Mouse (Mus musculus): ENCODE results near the gene Clock. TPM values are rescaled to one million over a fixed set of nuclear protein-coding genes. Genes with fewer than 3 reads are reported as not detected.

Clock gene
- polyA plus RNA-seq, 1 experiment: 0.01 TPM

- TF ChIP-seq TAL1 (IDR thresholded peaks at IDR 0.05; ENCODE audit: low read length) (no peak), GATA1 (IDR thresholded peaks at IDR 0.05; ENCODE audit: low read length) (no peak)
- Histone ChIP-seq H3K9me3 (ENCODE audit: control insufficient read depth, low read length) (no peaks in the 10 kb centered on the region), H3K36me3 (ENCODE audit: control insufficient read depth) (no peaks in the 10 kb centered on the region), H3K27me3 (ENCODE audit: control insufficient read depth) (no peaks in the 10 kb centered on the region), H3K4me1 (ENCODE audit: control insufficient read depth) (peaks cover 10% of the 10 kb centered on the region), H3K4me3 (replicated peaks) (no peak overlapping the region)
These were observed 16.3 kb downstream of the Clock start for GRCm38 (mm10) chr5:76288256-76288655.

- Histone ChIP-seq H3K36me3 (ENCODE audit: control insufficient read depth) (no peaks in the 10 kb centered on the region), H3K27me3 (ENCODE audit: control insufficient read depth) (no peaks in the 10 kb centered on the region), H3K4me3 (replicated peaks) (no peak overlapping the region), H3K4me1 (ENCODE audit: control insufficient read depth) (peaks cover 13% of the 10 kb centered on the region), H3K9me3 (ENCODE audit: control insufficient read depth, low read length) (no peaks in the 10 kb centered on the region)
- TF ChIP-seq GATA1 (IDR thresholded peaks at IDR 0.05; ENCODE audit: low read length) (no peak), TAL1 (IDR thresholded peaks at IDR 0.05; ENCODE audit: low read length) (no peak)
These were observed 17.5 kb downstream of the Clock start for GRCm38 (mm10) chr5:76287062-76287461.

- H3K36me3 ChIP-seq (ENCODE audit: control insufficient read depth): no peaks in the 10 kb centered on the region
- H3K4me3 ChIP-seq (replicated peaks): no peak overlapping the region
- TF ChIP-seq TAL1 (IDR thresholded peaks at IDR 0.05; ENCODE audit: low read length): no peak
- H3K27me3 ChIP-seq (ENCODE audit: control insufficient read depth): no peaks in the 10 kb centered on the region
- H3K9me3 ChIP-seq (ENCODE audit: control insufficient read depth, low read length): no peaks in the 10 kb centered on the region
- H3K4me1 ChIP-seq (ENCODE audit: control insufficient read depth): peaks cover 13% of the 10 kb centered on the region
These were observed 18.9 kb downstream of the Clock start for GRCm38 (mm10) chr5:76285699-76286098.

- TF ChIP-seq TAL1 (IDR thresholded peaks at IDR 0.05; ENCODE audit: low read length) (no peak), GATA1 (IDR thresholded peaks at IDR 0.05; ENCODE audit: low read length) (no peak)
- H3K9me3 ChIP-seq (ENCODE audit: control insufficient read depth, low read length): no peaks in the 10 kb centered on the region
- no peaks in the 10 kb centered on the region for H3K36me3 ChIP-seq (ENCODE audit: control insufficient read depth)
- H3K27me3 ChIP-seq (ENCODE audit: control insufficient read depth): no peaks in the 10 kb centered on the region
- H3K4me1 ChIP-seq (ENCODE audit: control insufficient read depth): peaks cover 8% of the 10 kb centered on the region
- no peak overlapping the region for H3K4me3 ChIP-seq (replicated peaks)
These were observed 20.7 kb downstream of the Clock start for GRCm38 (mm10) chr5:76283890-76284289.

- H3K9me3 ChIP-seq (ENCODE audit: control insufficient read depth, low read length): no peaks in the 10 kb centered on the region
- H3K36me3 ChIP-seq (ENCODE audit: control insufficient read depth): no peaks in the 10 kb centered on the region; the same call in 1 of the 2 replicates
- H3K27me3 ChIP-seq (ENCODE audit: control insufficient read depth): no peaks in the 10 kb centered on the region
- TF ChIP-seq GATA1 (IDR thresholded peaks at IDR 0.05; ENCODE audit: low read length): no peak
- no peak for TF ChIP-seq TAL1 (IDR thresholded peaks at IDR 0.05; ENCODE audit: low read length)
- H3K4me1 ChIP-seq (ENCODE audit: control insufficient read depth): no peaks in the 10 kb centered on the region
- H3K4me3 ChIP-seq (replicated peaks): no peak overlapping the region
These were observed 29.6 kb downstream of the Clock start for GRCm38 (mm10) chr5:76274977-76275376.

- TF ChIP-seq TAL1 (IDR thresholded peaks at IDR 0.05; ENCODE audit: low read length) (no peak), GATA1 (IDR thresholded peaks at IDR 0.05; ENCODE audit: low read length) (no peak)
- Histone ChIP-seq H3K36me3 (ENCODE audit: control insufficient read depth) (peaks cover 5% of the 10 kb centered on the region), H3K4me1 (ENCODE audit: control insufficient read depth) (no peaks in the 10 kb centered on the region), H3K27me3 (ENCODE audit: control insufficient read depth) (no peaks in the 10 kb centered on the region), H3K4me3 (replicated peaks) (no peak overlapping the region), H3K9me3 (ENCODE audit: control insufficient read depth, low read length) (no peaks in the 10 kb centered on the region)
These were observed 53.6 kb downstream of the Clock start for GRCm38 (mm10) chr5:76250948-76251347.

GRCm38 (mm10) chr5:76246539-76246938 lies 58.1 kb downstream of the Clock start:
- Histone ChIP-seq H3K4me3 (replicated peaks) (no peak overlapping the region), H3K36me3 (ENCODE audit: control insufficient read depth) (peaks cover 8% of the 10 kb centered on the region), H3K27me3 (ENCODE audit: control insufficient read depth) (no peaks in the 10 kb centered on the region), H3K4me1 (ENCODE audit: control insufficient read depth) (no peaks in the 10 kb centered on the region), H3K9me3 (ENCODE audit: control insufficient read depth, low read length) (no peaks in the 10 kb centered on the region)
- no peak for TF ChIP-seq TAL1 (IDR thresholded peaks at IDR 0.05; ENCODE audit: low read length)
- no peak for TF ChIP-seq GATA1 (IDR thresholded peaks at IDR 0.05; ENCODE audit: low read length)

GRCm38 (mm10) chr5:76245419-76245818 lies 59.2 kb downstream of the Clock start:
- Histone ChIP-seq H3K27me3 (ENCODE audit: control insufficient read depth) (no peaks in the 10 kb centered on the region), H3K36me3 (ENCODE audit: control insufficient read depth) (peaks cover 8% of the 10 kb centered on the region), H3K4me3 (replicated peaks) (no peak overlapping the region), H3K9me3 (ENCODE audit: control insufficient read depth, low read length) (no peaks in the 10 kb centered on the region), H3K4me1 (ENCODE audit: control insufficient read depth) (no peaks in the 10 kb centered on the region)
- no peak for TF ChIP-seq GATA1 (IDR thresholded peaks at IDR 0.05; ENCODE audit: low read length)
- no peak for TF ChIP-seq TAL1 (IDR thresholded peaks at IDR 0.05; ENCODE audit: low read length)

GRCm38 (mm10) chr5:76244430-76244829 lies 60.2 kb downstream of the Clock start:
- no peaks in the 10 kb centered on the region for H3K27me3 ChIP-seq (ENCODE audit: control insufficient read depth)
- no peak for TF ChIP-seq TAL1 (IDR thresholded peaks at IDR 0.05; ENCODE audit: low read length)
- no peak for TF ChIP-seq GATA1 (IDR thresholded peaks at IDR 0.05; ENCODE audit: low read length)
- H3K9me3 ChIP-seq (ENCODE audit: control insufficient read depth, low read length): no peaks in the 10 kb centered on the region
- no peaks in the 10 kb centered on the region for H3K4me1 ChIP-seq (ENCODE audit: control insufficient read depth)
- no peak overlapping the region for H3K4me3 ChIP-seq (replicated peaks)
- H3K36me3 ChIP-seq (ENCODE audit: control insufficient read depth): peaks cover 13% of the 10 kb centered on the region

GRCm38 (mm10) chr5:76243929-76244328 lies 60.7 kb downstream of the Clock start:
- no peak overlapping the region for H3K4me3 ChIP-seq (replicated peaks)
- no peaks in the 10 kb centered on the region for H3K9me3 ChIP-seq (ENCODE audit: control insufficient read depth, low read length)
- no peaks in the 10 kb centered on the region for H3K4me1 ChIP-seq (ENCODE audit: control insufficient read depth)
- H3K27me3 ChIP-seq (ENCODE audit: control insufficient read depth): no peaks in the 10 kb centered on the region
- no peak for TF ChIP-seq TAL1 (IDR thresholded peaks at IDR 0.05; ENCODE audit: low read length)
- H3K36me3 ChIP-seq (ENCODE audit: control insufficient read depth): peaks cover 13% of the 10 kb centered on the region

All from erythroblast, embryonic 14.5 days (primary cell).